Mouse (Mus musculus): ENCODE measurements around the gene Pnmal1.

The Pnmal1 gene

DNA sequence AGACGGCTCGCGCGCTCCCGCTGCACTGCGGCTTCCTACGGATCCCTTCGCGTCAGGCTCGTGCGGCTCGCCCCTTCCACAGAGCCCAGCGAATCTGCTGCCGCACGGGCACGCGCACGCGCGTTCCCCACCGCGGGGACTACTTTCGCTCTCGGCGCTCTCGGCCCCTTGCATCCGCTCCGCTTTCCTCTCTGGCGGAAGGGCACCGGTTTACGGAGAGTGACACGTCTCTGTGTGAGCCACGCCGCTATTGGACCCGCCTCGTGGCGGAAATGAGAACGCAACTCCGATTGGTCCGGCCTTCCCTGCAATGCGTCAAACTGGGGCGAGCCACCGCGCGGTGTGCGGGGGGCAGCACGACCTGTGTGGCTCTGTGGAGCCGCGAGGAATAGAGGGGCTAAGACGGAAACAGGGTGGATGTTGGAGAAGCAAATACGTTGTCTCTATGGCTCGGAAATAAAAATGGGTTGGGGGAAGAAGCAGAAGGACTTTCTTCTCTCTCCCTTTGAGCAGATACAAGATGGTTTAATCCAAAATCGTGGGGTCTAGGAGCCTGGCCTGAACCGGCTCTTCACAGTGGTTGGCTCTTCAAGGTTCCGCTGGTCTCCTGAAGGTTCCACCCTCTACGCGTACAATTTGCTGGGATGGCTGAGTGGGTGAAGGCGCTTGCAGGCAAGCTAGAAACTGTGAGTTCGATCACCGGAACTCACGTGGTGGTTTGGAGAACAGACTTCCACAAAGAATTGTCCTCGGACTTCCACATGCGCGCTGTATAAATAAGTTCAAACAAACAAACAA, 35.2 kb upstream of the Pnmal1 start, which contains the start of gene Calm3:
TSS of gene Calm3 (minus strand) at position 78 of the 798 bp plus-strand sequence.
- peak; percentile 99 for DNase-seq (ENCODE audit: low spot score)

DNA sequence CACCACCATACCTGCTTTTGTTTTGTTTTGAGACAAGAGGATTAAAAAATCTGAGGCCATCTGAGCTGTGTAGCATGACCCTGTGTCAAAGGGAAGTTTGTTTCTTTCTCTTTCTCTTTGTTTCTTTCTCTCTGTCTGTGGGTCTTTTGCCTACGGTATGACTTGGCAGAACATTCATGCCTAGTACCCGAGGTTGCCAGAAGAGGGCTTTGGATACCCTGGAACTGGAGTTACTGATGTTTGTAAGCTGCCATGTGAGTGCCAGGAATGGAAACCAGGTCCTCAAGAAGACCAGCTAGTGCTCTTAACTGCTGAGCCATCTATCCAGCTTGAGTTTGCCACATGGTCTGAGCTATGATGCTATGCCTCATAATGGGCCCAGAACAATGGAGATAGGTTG, 31.1 kb upstream of the Pnmal1 start:
- no peak for DNase-seq (ENCODE audit: low spot score)

DNA sequence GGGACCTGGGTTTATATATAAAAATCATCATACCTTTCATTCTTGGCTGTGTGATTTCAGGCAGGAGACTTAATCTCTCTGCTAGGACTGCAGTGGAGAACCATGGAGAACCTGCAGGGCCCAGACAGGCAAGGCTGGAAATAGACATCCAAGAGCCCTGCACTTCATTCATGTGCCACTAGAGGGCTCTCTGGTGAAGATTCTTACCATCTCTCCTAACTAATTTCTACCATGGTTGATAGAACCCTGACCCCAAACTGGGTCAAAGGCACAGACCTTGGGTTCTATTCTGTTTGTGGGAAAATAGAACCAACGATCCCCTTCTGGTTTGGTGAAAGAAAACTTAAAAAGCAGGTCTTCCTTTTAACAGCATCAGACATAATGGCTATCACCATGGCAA, 28.6 kb upstream of the Pnmal1 start:
- peak; percentile 73 for DNase-seq (ENCODE audit: low spot score)

- DNase-seq (ENCODE audit: low spot score) = peak; percentile 85
Observed at GRCm38 (mm10) chr7:16931968-16932627, 27.4 kb upstream of the Pnmal1 start.

DNA sequence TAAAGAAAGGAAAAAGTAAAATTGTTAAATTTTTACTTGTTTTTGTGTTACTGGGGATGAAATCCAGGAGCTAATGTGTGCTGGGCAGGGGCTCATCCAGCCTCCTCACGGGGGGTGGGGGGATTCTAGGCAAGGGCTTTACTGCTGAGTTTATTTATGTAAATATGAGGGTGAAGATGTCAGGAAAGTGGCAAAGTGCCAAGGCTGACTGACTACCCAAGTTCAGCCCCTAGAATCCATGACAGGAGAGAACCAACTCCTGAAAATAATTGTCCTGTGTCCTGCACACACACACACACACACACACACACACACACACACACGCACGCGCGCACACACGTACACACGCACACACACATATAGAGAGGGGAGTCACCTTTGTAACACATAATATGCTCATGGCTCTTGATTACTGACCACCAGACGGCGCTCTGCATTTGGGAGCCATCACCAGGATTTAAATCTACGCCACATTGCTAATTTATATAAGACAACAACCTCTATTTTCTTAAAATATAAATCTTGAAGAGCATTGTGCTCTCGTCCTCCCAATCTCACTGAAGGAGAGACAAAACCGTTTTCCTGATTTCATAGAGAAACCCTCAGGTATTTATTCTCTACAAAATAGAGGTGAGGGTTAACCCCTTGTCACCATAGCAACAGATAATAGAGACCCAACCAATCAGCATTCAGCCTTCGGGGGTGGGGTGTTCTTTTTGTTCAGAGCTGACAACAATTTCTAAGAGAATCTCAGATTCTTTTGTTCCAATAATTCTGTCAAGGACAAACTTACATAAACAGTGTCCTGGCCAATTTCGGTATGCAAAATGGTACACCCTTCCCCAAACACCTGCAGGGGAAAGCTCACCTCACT, 26.5 kb upstream of the Pnmal1 start:
- DNase-seq (ENCODE audit: low spot score) = no peak

DNA sequence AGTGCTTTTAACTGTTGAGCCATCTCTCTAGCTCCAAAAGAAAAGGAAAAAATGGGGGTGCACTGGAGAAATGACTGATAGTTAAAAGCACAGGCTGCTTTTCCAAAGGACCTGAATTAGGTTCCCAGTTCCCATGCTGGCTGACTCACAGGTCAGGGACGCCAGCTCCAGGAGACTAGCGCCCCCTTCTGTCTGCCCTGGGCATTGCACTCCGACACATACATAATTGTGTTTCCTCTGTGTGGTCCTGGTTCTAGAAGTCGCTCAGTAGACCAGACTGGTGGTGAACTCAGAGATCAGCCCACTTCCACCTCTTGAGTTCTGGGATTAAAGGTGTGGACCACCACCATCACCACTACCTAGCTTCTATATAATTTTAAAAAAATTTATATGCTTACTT, 22.2 kb upstream of the Pnmal1 start:
- DNase-seq (ENCODE audit: low spot score) = no peak

DNA sequence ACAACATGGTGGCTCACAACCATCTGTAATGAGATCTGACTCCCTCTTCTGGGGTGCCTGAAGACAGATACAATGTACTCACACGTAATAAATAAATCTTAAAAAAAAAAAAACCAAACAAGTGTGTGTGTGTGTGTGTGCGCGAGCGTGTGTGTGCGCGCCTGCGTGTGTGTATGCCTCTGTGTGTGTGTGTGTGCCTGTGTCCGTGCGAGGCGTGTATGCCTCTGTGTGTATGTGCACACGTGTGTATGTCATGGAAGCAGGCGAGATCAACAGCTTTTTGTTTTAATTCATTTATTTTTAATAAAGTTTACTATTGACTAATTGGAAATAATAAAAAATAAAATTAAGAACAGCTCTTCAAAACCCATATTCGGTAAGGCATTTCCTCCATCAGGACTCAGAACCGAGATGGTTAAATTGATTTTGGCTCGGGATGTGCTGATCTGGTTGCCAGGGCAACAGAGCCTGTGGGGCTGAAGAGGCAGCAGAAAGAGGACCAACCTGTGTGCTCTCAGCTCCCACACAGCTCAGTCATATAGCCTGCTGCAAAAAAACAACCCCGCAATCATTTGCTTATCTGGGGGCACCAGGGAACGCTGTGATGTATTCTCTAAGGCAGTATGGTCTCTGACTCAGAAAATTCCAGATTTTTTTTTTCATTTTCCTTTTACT, 21.2 kb upstream of the Pnmal1 start:
- DNase-seq (ENCODE audit: low spot score) = no peak

DNA sequence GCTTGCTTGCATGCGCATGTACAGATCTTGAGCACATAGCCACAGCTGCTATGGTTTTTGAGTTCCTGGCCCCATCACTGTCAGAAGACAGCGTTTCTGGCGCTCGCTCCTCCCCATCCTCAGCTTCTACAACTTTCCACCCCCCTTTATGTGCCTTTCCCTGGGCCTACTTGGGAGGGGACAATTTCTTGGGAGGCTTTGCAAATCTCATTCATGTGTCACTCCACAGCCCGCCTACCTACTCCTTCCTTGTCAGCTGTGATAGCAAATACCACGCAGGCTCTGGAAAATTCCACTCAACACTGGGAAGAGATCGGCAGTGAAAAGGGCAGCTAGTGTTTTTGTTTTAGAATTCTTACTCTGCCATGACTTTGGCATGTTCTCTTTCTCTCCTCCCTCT, 19.2 kb upstream of the Pnmal1 start:
- DNase-seq (ENCODE audit: low spot score) = no peak

DNA sequence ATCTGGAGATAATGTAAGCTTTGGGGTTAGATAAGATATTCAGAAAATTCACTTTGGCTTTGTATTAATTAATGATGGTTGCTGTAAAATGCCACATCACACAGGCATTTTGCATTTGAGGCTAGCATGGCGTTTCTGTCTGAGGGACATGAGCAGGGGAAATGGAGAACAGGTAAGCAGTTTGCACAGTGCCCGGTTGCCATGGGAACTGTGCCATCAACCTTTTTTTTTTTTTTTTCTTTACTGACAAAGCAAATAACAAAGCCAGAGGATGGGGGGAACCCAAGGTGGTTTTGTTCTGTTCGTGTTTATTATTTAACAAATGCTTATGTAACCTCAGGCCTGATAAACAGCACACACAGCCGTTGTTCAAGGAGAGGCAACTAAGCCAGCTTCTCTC, 16.6 kb upstream of the Pnmal1 start:
- DNase-seq (ENCODE audit: low spot score) = no peak

DNA sequence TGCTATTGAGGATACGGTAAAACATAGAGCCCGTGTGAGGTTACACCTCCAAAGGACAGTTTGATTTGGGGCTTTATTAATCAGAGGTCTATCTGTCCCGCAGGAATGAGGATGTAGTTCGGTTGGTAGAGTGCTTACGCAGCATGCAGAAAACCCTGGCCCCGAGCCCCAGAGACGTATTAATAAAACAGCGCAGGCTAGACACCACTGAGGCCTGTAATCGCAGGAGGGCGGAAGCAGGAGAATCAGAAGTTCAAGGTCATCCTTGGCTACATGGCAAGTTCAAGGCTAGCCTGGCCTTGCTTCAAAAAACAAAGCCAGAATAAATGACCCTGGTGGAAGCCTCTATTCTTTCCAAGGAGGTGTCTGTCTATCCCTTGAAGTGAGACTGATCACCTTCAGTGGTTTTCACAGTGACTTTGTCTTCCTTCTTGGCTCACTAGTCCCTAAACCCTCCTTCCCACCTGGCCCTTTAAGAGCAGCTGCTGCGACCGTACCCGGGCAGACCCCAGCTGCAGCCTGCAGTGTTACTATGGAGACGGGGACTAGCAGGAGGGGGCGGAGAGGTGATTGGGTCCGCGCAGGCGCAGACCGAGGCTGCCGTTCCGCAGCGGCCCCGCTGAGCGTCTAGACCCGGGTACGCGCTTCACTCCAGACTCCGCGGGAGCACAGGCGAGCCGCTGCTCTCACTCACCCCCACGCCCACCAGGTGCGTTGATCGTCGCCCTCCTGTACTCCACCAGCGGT, 15.2 kb upstream of the Pnmal1 start, which contains the start of gene Pnmal2:
TSS of gene Pnmal2 (plus strand) at position 622 of the 747 bp plus-strand sequence.
- peak; percentile 67 for DNase-seq (ENCODE audit: low spot score)

DNA sequence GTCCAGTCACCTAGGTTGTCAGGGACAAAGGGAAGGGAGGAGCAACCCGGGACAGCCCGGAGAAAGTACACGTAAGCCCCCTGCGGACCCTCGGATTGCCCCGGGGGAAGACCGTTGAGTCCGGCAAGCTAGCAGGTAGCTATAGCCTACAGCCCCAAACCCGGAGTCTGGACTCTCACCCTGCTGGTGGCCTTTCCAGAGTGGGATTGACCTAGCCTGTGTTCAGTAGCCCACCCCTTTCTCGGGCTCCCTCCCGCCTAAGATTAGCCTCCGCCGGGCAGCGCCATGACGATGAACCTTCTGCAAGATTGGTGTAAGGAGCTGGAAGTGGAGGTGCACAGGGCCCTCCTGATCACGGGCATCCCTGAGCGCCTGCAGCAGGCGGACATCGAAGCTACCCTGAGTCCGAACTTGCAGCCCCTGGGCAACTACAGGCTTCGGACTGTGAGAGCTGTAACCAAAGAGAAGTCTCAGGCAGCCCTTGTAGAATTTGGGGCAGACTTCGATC, 14.6 kb upstream of the Pnmal1 start:
- DNase-seq (ENCODE audit: low spot score) = no peak

DNA sequence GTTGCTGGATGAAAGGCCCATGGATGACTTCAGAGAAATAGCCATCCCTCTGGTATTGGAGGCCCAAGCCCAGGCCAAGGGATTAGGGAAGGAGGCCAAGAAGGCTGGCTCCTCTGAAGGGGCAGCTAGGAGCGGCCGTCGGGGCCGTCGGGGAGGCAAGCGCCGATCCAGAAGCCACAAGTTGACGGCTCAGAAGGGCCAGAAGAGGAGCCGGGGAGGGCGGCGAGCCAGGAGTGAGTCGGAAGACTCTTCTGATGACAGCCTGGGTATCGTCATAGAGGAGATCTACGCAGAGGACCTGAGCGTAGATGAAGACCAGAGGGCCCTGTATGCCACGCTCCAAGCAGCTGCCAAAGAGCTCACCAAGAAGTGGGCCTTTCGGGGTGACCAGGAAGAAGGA, 14.1 kb upstream of the Pnmal1 start:
- no peak for DNase-seq (ENCODE audit: low spot score)

DNA sequence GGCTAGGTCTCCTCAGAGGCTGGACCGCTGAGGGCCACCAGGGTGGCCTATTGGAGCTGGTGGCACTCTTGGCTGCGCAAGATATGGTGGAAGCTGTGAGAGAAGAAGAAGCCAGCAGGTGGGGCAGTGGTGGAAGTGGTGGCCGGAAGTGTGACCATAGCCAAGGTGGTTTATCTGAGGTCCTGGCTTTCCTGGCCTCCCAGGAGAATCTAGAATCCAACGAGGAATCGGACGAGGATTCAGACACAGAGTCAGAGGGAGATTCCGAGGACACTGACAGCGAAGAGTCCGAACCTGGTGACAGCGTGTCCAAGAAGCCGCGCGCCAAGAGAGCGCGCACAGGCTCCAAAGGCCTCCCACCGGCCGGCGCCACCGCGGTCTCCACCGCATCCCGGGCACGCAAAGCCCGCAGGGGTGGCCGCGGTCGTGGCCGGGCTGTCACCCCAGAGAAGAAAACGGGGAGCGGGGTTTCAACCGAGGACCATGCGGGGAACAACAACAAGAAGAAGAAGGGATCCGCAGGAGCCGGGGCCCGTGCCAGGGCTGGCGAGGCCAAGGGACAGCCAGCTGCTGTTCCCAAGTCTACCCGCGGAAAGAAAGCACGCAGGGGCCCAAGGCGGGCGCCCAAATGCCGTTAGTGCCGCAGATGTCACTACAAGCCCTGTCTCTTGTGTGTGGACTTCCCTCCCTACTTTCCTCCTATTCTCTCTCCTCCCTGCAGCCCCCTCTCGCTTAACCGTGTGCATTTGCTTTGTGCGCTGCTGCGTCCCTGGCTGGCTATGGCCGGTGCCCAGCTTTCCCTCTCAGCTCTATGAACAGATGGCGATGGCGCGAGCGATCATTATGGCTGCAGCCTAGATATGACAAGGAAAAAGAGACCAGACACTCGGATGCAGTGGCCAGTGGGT, 12.8 kb upstream of the Pnmal1 start:
- no peak for DNase-seq (ENCODE audit: low spot score)

GRCm38 (mm10) chr7:16947349-16947895, 12.1 kb upstream of the Pnmal1 start:
- no peak for DNase-seq (ENCODE audit: low spot score)

DNA sequence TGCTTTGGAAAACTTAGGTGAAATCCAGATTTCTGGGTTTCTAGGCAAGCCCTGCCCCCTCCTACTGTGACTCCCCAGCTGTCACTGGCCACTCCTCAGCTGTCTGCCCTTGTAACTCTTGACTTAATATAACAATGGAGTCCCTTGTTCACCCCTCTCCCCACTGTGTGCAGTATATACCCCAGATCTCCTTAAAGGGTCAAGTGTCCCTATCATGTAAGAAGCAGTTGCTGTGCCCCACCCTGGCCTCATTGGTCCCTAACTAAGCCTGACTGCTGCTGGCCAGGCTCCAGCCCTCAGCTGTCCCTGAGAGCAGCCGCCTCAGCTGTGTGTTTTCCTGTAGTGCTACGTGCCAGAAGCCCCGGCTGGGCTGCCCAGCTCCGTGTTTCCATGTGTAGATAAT, 11.5 kb upstream of the Pnmal1 start:
- DNase-seq (ENCODE audit: low spot score) = peak; percentile 21

DNA sequence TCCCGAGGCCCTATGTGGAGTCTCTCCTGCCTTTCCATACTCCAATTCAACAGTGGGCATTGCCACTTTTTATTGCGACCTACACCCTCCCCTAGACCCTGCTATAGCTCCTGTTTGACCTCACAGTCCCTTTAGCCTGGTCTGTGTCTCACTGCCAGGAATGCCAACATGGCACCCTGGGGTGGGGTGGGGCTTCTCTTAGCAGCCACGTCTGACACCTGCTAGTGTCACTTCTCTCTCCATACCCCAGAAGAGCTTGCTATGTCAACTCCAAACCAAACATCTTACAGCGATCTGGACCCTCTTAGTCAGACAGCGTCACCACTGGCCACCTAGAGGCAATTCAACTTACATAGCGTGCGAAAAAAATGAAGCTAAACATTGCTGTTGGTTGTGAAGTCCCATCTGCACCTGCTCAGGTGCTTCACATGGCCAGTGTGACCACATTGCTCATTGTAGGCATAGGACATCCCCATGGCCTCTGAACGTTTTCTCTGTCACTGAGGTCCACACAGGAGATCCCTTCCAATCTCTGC, 10.5 kb upstream of the Pnmal1 start:
- DNase-seq (ENCODE audit: low spot score) = no peak

- DNase-seq (ENCODE audit: low spot score) = peak; percentile 74
Observed at GRCm38 (mm10) chr7:16949908-16950841, 9.3 kb upstream of the Pnmal1 start.

All from urinary bladder, postnatal 14 days (tissue).